Mouse (Mus musculus): ENCODE results near the gene Olfr1220. TPM values are rescaled to one million over a fixed set of nuclear protein-coding genes. Genes with fewer than 3 reads are reported as not detected.

Gene Olfr1220
- total RNA-seq (2021), result not detected
- long read RNA-seq, result 0 reads

DNA sequence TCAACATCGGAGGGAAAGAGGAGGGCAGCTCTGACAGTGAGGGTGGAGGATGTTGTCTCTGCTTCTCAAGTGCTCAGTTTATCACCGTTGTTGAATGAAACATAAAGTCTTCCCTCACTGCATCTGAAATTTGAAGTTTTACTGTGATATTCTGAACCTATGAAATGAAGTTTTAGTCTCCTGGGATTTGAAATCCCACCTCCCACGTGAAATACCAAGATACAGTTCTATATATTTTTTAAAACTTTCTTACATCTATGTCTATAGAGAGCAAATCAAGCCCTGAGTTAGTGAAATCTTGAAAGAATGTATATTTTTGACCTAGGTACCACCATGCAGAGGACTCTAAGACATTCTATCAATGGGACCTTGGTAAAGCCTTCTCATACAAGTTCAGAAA lies at the start of gene Olfr1220:
TSS of gene Olfr1220 (minus strand) at position 101 of the 400 bp plus-strand sequence.
- DNase-seq (ENCODE audit: low spot score in 2 of 2), result no peak

DNA sequence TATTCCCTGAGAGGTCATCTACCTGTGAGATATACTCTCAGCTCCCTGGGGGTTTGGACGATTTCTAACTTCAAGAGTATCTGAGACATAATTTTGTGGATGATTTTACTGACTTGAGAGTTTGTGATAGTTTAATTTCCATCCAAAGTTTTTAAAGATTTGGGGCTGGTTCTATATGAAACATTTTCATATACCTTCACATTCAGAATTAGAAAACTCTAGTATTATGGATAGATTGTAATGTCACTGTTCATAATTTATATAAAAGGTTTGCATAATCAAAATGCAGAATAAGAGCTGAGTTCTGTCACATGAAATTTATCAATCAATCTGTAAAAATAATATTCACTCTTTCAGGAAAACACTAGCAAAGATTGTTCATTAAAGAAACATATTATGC lies 44.8 kb upstream of the Olfr1220 start, which contains the start of gene Olfr1223:
TSS of gene Olfr1223 (minus strand) at position 101 of the 400 bp plus-strand sequence.
- DNase-seq (ENCODE audit: low spot score in 2 of 2), result no peak

DNA sequence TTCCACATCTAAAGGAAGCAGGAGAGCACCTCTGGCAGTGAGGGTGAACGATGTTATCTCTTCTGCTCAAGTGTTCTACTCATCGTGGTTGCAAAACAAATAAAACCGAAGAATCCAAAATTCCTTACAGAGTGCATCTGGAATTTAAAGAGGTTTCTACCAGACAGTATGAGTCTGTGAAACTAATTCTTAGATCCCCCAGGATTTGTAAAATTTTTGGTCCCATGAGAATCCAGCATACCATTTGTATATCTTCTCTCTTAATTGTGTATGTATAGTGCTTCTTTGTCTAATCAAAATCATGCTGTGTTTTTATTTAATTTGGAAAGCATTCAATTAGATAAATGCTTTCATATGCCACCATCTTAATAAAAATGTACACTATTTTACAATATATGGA lies 26.3 kb upstream of the Olfr1220 start, which contains the start of gene Olfr1222:
TSS of gene Olfr1222 (minus strand) at position 101 of the 400 bp plus-strand sequence.
- no peak for DNase-seq (ENCODE audit: low spot score in 2 of 2)

DNA sequence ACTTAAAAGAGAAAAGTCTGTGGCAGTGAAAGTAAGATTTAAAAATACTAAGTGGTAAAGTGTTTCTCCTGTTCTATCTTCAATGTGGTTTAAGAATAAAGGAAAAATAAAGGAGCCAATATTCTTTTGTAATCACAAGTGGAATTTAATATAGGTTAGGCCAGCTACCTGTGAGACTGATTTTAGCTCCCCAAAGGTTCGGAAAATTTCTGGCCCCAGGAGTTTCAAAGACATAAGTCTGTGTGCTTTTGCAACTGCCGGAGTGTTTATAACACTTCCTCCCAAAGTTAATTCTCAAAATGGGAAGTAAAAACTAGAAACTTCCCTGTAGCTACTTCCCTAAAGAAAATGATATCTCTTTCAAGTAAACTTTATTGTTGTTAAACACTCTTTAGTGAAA lies 10.5 kb upstream of the Olfr1220 start, which contains the start of gene Olfr1221:
TSS of gene Olfr1221 (minus strand) at position 101 of the 400 bp plus-strand sequence.
- no peak for DNase-seq (ENCODE audit: low spot score in 2 of 2)

DNA sequence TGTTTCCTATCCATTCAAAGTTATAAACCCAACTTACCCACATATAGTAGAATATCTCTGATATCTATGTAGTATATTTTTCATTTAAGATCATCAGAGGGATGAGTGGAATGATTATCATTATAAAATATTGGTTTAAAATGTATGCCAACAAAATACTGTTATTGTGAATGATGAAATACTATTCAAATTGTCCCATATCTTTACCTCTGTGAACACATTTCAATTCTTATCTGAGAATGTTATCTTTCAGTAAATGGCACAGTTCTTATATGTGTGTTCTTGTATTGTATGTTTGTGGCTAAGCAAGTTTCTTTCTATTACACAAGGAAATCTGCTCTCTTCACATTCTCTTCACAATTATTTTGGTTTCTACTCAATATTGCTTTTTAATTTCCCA lies 984 bp downstream of the Olfr1220 start:
- no peak for DNase-seq (ENCODE audit: low spot score in 2 of 2)

DNA sequence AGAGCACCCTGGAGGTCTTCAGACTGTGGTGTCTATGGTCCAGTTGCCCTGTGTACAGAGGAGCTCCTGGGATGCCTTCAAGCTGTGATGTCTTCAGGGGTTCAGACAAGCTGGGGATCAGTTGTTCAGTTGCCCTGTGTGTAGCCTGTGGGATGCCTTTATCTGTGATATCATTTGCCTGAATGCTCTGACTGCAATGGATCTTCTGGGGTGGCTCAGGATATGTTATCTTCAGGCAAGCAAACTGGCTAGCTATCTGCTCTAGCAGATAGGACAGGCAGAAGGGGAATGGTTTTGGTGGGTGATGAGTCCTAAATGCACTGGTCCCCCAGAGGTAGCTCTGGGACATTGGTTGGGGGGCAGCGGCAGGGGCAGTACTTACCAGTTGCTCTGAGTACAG lies 12.8 kb downstream of the Olfr1220 start:
- DNase-seq (ENCODE audit: low spot score in 2 of 2), result no peak

DNA sequence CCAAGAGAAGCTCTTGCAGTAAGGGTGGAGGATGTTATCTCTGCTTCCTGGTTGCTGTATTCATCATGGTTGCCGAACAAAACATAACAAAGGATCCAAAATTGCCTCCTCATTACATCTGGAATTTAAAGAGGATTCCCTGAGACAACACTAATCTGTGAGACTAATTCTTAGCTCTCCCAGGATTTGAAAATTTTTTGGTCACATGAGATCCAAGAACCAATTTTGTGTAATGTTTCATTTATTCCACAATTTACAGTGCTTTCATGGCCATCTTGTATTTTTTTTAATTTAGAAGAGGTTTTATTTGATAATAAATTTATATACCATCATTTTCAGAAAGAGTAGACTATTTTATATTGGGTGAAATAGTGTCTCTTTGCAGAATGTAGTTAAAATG lies 23.2 kb downstream of the Olfr1220 start, which contains the start of gene Olfr1219:
TSS of gene Olfr1219 (minus strand) at position 101 of the 400 bp plus-strand sequence.
- DNase-seq (ENCODE audit: low spot score in 2 of 2), result no peak

DNA sequence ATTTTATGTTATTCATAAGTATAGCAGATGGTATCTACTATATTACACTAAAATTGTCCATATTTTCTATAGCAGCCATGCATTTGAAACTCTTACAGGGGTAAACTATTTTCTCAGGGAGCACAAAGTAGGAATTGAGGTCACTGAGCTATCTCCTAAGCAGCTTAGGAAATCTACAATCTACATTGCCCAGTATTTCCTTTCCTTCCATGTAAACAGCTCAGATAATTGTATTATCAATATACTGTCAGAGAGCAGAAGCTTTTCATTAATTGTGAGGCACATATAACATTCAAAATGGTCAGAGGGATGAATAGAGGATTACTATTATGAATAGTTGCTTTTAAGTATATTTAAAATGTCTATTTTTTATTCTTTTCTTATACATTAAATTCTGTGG lies 25.1 kb downstream of the Olfr1220 start:
- no peak for DNase-seq (ENCODE audit: low spot score in 2 of 2)

DNA sequence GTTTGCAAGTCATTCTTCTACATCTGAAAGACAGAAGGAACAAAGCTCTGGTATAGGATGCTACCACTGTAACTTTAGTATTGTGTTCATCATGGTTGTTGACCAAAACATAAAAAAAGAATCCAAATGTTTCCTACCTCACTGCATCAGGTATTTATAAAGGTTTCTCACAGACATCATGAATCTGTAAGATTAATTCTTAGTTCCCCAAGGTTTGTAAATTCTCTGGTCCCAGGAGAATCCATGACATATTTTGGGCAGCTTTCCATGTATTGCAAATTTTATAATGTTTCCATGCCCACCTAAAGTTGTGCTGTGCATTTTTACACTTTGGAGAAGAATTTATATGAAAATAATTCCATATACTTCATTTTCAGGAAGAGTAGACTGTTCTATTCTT lies 45.5 kb downstream of the Olfr1220 start, which contains the start of gene Olfr1218:
TSS of gene Olfr1218 (minus strand) at position 101 of the 400 bp plus-strand sequence.
- DNase-seq (ENCODE audit: low spot score in 2 of 2), result no peak

Other genes starting within 250 kb of the Olfr1220 start
- not detected for gene Olfr1206, start 243.6 kb downstream of the Olfr1220 start, total RNA-seq (2021)
- not detected for gene Olfr1208, start 204.5 kb downstream of the Olfr1220 start, total RNA-seq (2021)
- not detected for gene Olfr1209, start 191.7 kb downstream of the Olfr1220 start, total RNA-seq (2021)
- not detected for gene Olfr1211, start 168.7 kb downstream of the Olfr1220 start, total RNA-seq (2021)
- gene Olfr1212, start 152.9 kb downstream of the Olfr1220 start, total RNA-seq (2021), result not detected
- gene Gm13762, start 126.6 kb downstream of the Olfr1220 start, total RNA-seq (2021), result not detected
- gene Olfr1214, start 114.2 kb downstream of the Olfr1220 start, total RNA-seq (2021), result not detected
- not detected for gene Olfr1215, start 99.9 kb downstream of the Olfr1220 start, total RNA-seq (2021)
- not detected for gene Olfr1216, start 88.5 kb downstream of the Olfr1220 start, total RNA-seq (2021)
- not detected for gene Olfr1217, start 74.8 kb downstream of the Olfr1220 start, total RNA-seq (2021)
- gene Olfr1218, start 45.6 kb downstream of the Olfr1220 start, total RNA-seq (2021), result not detected
- not detected for gene Olfr1219, start 23.3 kb downstream of the Olfr1220 start, total RNA-seq (2021)
- not detected for gene Olfr1221, start 10.4 kb upstream of the Olfr1220 start, total RNA-seq (2021)
- not detected for gene Olfr1222, start 26.2 kb upstream of the Olfr1220 start, total RNA-seq (2021)
- gene Olfr1223, start 44.7 kb upstream of the Olfr1220 start, total RNA-seq (2021), result not detected
- gene Olfr1224-ps1, start 57.3 kb upstream of the Olfr1220 start, total RNA-seq (2021), result not detected
- not detected for gene Olfr1225, start 67.8 kb upstream of the Olfr1220 start, total RNA-seq (2021)
- not detected for gene Olfr1226, start 93.2 kb upstream of the Olfr1220 start, total RNA-seq (2021)
- gene Olfr1228, start 147.2 kb upstream of the Olfr1220 start, total RNA-seq (2021), result not detected
- not detected for gene Olfr1229, start 181.2 kb upstream of the Olfr1220 start, total RNA-seq (2021)
- gene Olfr1230, start 190.4 kb upstream of the Olfr1220 start, total RNA-seq (2021), result not detected
- not detected for gene Olfr1231, start 200.2 kb upstream of the Olfr1220 start, total RNA-seq (2021)
- not detected for gene Olfr1232, start 222.8 kb upstream of the Olfr1220 start, total RNA-seq (2021)
- not detected for gene Olfr1233, start 235.6 kb upstream of the Olfr1220 start, total RNA-seq (2021)